Mouse (Mus musculus) thymus, postnatal 0 days (tissue): ENCODE measurements around the gene Lin9. TPM values are rescaled to one million over a fixed set of nuclear protein-coding genes. Genes with fewer than 3 reads are reported as not detected.
"Not testable (repeated sequence)": the region's sequence is repeated elsewhere in the genome, so short reads cannot be mapped to it uniquely, and the experiment has no call there.

Experiments
- DNase-seq: peaks from one replicate; pipeline ENCODE4 v3.0.0-alpha.2; 2015; ENCODE audit warnings: low spot score
- polyA plus RNA-seq: library from polyadenylated mRNA; unstranded; fragments of >200 nt; fragmentation: Nextera tagmentation; extraction: Ambion mirVana; gene quantifications from 2 replicates; pipeline ENCODE4 v1.2.1, GENCODE M21; 2015

The Lin9 gene
- polyA plus RNA-seq = 22.6 and 22.9 TPM in 2 replicates

DNA sequence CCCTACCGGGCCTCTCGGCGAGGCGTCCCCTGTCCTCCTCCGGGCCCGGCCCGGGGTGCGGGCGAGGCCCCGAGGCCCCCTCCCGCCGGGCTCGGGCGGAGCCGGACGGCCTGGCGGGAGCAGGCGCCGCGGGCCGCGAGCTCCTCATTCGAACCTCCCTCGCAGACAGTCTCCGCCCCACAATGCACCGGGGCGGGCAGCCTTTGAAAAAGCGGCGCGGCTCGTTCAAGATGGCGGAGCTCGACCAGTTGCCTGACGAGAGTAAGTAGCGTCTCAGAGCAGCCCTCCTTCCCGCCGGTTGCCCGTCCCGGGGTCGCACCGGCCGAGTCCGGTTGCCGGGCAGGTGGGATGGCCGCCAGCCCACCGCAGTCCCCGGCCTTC is at the start of gene Lin9:
Lin9 (plus strand) TSS at position 14 of the 381 bp plus-strand sequence.
- DNase-seq = peak; percentile 93

DNA sequence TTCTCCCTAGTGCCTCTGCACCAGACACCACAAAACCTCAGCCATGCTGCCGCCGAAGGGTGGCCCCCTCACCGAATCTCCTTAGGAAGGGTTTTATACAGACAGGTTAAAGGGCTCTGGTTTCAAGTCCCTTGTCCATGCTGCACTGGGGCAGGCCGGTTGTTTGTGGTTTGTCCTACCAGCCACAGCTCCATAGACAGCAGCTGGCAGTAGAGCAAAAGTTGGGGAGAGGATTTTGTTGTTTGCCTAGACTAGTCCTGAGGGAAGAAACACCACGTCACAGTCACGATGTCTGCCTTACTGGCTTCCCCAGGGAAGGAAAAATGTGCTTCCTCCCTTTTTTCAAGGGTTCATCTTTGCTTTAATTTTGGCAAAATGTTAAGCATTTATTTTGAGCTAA is 40.4 kb upstream of the Lin9 start:
- no peak for DNase-seq

DNA sequence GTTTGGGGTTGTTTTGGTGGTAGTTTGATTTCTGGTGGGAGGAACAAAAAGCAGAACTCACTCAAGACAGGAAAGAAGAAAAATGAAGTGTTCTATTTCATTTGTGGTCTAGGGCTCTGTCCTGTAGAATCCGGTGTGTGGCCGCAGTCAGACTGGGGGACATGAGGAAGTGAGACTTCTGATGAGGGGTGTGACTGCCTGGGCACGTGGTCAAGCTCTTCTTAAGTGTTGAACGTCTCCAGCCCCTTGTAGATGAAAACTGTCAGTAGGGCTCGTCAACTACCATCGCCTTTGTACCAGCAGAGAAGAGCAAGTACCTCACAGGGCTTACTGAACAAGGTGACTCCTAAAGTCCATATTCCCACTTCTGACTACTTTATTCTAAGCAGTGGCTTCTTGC is 39.1 kb upstream of the Lin9 start:
- DNase-seq = no peak

DNA sequence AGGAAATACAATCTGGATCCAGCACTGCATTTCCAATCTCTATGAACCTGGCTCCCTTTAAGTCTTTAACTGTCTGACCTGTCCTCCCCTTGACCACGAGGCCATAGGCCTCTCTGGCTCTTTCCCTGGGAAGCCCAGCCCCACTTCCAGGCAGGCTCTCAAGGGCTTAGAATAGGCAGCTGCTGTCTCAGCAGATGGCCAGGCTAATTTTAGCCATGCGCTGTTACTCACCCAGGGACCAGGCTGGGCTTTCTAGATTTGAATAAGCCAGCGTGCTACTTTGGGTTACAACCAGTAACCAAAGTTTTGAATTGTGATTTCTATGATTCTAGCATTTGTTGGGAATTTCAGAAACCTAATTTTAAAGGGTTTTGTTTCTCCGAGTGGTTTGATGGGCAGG is 36.4 kb upstream of the Lin9 start:
- DNase-seq = no peak

DNA sequence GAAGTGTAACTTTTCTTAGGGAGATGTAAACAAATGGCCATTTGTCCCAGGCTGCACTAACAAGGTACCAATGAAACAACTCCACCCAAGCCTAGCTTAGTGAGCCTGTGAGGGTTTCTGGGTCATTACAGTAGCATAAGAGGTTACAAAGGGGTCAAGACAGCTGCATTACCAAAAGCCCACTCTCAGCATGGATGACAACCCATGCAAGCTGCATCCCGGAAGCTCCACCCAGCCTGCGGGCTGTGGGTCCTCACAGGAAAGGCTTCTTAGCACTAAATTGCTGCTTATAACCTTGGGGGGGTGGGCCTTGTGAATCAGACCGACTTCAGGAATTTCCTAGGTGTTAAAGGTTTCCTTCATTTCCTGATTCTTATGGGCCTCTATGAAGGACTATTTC is 34.8 kb upstream of the Lin9 start:
- DNase-seq = no peak

DNA sequence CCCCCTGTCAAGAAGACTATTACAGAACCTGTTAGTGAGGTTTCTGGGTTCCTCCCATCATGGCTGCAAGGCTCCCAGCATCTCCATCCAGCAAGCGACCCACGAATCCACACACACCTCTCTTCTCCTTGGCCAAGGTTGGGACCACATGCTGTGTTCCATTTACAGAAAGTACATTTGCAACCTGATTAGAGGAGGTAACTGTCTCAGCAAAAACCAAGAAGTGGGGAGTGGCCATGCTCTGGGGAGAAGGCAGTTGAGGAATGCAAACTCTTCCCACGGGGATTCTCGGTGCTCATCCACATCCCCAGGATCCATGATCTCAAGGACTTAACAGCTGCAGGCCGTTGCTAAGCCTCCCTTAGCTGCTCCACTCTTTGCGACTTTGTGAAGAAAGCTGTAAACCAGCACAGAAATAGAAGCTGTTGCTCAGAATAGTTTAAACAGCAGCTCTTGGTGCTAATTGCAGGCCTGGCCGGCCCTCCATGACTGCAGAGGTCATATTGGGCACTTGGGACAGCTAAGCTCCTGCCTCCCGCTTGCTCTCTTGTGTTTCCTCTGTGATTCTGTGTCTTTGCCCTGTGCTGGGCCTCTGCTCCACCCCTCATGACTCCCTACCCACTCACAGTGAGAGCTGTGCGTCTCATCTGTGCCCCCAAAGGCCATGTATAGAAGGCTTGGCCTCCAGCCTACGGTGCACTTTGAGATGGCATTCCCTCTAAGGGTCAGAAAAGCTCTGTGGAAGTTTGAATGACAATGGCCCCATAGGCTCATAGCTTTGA is 34.0 kb upstream of the Lin9 start:
- no peak for DNase-seq

DNA sequence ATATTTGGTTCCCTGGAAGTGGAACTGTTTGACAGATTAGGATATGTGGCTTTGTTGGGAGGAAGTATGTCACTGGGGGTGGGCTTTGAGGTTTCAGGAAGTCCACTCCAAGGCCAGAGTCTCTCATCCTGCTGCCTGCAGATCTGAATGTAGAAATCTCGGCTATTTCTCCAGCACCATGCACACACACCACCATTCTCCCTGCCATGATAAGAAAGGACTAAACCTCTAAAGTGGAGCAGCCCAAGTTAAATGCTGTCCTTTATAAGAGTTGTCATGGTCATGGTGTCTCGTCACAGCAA is 33.4 kb upstream of the Lin9 start:
- no peak for DNase-seq

DNA sequence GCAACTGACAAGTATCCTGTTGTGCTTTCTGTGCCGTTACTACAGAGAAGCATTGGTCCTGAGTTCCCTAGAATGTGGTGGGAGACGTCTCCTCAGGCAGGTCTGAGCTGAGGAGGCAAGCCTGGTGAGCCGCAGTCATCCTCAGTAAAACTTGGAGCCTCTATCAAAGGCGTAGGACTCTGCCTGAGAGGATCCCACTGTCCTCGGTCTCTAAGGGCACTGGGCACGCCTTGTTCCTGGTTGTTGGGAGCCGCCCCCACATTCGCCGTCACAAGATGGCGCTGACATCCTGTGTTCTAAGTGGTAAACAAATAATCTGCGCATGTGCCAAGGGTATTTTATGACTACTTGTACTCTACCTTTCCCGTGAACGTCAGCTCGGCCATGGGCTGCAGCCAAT is 29.1 kb upstream of the Lin9 start:
- not testable (repeated sequence) for DNase-seq

DNA sequence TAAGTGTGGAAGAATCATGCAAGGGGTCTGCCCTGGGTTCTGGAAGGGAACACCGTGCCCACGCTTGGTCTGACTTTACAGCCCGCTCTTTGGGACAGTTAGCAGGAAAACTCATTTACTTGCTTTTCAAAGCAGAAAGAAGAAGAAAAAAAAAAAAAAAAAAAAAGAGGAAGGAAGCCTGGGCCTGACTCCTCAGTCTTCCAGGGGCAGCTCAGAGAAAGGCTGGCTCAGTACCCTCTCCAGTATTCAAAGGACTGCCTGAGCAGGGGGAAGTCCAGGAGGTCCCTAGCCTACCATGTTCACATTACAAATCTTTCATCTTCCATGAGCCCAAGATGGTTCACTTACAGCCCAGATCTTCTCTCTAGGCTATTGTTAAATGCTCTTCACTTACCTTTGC is 24.2 kb upstream of the Lin9 start:
- DNase-seq = no peak

DNA sequence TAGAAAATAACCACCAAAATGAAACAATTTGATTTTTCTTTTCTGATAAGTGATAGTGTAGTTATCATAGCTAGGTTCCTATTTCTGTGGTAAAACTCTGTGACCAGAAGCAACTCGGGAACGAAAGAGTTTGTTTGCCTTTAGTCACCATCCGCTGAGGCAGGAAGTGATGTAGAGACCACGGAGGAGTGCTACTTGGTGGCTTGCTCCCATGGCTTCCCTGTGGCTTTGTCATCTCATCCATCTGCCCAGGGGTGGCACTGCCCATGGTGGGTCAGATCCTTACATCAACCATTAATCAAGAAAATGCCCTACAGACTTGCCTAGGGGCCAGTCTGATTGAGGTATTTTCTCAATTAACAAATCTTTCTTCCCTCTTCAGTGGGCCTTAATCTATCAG is 18.6 kb upstream of the Lin9 start:
- DNase-seq = no peak

DNA sequence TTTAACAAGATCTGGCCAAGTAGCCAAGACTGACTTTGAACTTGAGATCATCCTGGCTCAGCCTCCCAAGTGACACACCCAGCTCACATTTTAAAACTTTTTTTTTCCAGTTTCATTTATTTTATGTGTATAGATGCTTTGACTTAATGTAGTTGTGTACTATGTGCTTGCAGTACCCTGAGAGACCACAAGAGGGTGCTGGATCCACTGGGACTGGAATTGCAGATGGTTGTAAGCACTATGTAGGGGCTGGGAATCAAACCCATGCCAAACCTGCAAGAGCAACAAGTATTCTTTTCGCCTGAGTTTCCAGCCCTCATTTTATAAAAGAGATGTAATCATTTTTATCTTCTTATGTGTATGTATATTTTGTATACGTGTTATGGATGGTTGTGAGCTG is 17.0 kb upstream of the Lin9 start:
- DNase-seq = no peak

DNA sequence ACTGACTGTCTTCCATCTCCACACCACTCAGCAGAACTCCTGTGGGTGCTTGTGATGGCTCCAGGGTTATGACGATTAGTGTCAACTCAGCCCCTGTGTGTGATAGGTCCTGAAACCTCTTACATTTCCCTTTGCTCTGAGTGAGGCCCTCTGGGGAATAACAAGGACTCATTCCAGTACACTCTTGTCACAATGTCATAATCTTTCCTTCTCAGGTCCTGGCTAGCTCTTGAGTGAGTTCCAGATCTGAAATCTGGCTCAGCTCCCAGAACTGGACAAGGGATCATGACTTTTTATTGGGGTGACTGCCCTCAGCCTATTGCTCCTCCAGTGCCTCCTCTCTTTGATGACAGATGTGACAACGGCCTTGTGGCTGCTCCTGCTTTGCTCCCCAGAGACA is 14.8 kb upstream of the Lin9 start:
- DNase-seq = no peak

DNA sequence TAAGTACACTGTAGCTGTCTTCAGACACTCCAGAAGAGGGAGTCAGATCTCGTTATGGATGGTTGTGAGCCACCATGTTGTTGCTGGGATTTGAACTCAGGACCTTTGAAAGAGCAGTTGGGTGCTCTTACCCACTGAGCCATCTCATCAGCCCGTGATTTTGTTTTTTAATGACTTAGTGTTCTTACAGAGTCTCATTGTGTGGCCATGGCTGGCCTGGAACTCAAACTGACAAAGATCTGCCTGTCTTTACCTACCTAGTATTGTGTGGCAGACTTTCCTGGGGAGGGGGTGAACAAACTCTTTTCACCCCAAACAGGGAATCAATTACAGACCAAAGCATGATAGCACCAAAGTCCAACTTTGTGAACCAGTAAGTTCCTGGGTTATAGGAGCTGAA is 3.2 kb upstream of the Lin9 start:
- DNase-seq = not testable (repeated sequence)

DNA sequence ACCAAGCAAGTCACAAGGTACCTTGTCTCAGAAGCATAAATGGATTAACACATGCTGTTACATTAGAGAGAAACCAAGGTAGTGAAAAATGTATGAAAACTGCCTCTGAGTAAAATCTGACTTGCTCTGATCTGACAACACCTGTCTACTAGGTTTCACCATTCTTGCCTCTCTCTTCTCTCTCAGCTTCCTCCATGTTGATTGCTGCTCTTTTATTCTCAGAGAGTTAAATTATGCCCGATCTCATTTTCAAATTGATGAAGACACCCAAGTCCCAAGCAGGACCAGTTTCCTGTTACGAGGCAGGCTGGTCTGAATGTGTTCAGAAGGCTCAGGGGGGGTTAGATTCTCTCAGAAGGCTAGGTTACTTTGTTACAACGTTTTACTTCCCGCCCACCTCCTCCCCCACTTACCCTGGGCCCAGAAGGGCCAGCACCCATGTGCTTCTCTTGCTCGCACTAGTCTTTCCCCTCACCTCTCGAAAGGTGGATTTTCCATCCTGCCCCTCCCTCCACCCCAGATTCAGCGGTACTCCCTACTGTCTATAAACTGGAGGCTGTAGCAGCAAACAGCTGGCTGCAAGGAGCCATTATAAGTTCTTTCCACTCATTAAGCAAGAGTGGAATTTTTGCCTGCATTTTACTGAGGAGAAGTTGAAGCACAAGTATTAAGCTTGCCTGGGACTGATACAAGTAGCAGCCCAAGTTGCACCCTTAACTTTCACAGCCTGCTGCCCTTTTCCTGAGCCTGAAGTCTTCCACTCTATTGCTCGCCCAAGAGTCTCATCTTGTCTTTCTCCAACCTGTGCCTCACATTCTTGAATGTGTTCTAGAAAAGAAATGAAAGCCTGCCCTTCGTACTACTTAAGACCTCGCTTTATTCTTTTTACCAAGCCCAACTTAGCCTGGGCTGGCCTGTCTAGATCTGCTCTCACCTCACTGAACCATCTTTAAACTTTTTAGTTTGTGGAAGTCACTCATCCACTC is 1.2 kb upstream of the Lin9 start:
- DNase-seq = peak; percentile 14

DNA sequence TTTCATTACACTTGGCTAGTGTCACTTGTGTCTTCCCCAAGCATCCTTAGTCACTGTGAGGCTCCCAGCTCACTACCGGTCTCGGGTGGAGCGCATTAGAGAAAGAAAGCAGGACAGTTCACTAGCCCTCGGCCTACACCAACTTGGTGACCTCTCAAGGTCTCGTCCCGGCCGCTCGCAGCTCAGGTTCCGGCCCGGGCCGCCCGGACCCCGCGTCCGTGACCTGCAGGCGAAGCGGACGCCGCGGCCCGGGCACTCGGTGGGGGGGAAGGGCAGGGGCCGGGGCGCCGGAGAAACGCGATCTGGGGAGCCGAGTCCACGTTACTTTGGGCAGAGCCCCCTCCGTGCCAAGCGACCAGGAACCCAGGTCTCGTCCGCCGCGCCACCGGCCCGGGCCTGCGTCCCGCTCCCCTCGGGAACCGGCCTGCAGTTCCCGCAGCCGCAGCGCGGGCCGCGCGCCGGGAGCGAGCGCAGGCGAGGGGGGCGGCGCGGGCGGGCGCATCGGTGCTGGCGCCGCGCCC is 285 bp upstream of the Lin9 start:
- DNase-seq = no peak

DNA sequence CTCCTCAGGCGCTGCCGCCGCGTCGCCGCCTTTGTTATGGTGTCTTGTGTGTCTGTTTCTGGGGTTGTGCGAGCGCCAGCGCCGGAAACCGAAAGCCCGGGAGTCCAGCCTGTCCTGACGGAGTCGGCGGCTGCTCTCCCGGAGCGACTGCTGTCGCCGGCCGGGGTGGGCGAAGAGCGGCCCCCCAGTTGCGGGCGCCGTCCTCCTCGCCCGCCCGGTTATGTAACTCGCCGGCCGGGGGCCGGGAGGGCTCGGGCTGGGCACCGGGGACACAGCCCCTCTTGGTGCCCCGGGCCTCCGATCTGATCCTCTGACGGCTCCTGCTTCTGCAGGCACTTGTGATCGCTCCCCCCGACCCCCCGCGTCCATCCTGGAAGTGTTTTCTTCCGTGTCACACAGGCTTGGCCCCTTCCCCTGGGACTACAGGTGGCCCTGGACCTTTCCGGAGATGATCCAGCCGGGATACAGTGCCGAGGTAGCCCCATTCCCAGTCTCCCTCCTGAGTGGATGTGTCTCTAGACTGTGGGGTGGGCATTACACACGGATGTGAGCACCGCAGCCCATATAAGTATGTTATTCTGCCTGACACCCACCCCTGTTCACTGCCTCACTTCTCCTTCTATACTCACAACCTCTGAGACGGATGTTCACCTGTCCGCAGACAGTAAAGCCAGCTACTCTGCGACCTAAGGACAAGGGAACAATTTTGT is 723 bp downstream of the Lin9 start:
- no peak for DNase-seq

DNA sequence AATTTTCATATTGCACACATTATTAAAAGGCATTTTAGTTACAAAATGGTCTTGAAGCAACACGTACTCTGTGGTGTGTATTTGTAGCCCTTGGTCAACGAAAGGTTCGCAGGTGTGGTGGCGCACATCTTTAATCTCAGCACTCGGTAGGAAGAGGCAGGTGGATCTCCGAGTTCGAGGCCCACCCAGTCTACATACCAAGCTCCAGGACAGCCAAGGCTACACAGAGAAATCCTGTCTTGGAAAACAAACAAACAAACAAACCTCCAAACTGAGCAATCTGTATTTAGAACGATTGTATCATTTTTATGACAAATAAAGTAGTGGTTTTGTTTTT is 1.2 kb downstream of the Lin9 start:
- DNase-seq = peak; percentile 21

DNA sequence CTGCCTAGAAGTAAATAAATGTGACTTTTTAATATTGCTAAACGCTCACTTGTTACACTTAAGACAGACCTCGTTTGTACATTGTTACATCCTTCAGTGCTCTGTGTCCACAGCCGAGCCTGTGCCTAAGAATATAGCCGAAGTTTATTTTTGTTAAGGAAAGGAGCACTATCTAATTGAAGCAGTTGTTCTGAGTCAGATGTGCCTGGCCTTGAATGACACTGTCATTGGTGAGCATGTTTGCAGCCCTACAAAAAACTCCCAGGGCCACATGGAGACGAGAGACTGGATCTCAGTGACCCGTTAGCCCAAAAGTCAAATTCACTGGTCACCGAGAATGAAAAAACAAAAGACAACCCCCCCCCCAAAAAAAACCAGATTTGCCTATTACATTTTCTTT is 50.3 kb downstream of the Lin9 start:
- DNase-seq = no peak

DNA sequence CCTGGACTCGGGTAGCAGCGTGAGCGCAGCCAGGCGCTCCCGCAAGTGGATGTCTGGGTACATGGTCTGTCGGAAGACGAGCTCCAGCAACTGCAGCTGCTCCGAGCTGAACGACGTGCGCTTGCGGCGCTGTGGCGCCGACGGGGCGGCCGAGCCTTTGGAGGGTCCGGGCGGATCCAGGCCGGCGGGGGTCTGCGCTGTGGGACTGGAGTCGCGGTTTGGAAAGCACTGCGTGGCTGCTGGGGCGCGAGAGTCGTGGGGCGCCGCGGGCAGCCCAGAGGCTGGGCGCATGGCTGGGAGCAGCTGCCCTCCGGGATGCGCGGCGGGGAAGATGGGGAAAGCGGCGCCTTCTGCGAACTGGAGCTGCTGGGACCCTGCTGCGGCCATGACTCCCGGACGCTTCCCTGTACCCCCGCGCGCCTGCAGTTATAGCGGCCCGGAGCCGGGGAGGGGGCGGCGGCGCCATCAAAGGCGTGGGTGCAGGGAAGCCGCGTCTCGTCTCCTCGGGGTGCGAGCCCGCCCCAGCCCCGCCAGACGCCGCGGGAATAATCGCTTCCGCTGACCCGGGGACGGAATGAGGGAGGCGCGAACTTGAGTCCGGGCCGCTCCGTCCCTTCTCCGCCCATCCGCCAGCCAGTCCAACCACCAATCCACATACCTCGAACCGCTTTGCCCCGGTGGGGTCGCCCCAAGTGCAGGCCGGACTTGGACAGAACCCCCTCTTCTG is 55.8 kb downstream of the Lin9 start, which contains the start of gene Mixl1:
Mixl1 (minus strand) TSS at position 409 of the 727 bp plus-strand sequence.
- DNase-seq = peak; percentile 52

DNA sequence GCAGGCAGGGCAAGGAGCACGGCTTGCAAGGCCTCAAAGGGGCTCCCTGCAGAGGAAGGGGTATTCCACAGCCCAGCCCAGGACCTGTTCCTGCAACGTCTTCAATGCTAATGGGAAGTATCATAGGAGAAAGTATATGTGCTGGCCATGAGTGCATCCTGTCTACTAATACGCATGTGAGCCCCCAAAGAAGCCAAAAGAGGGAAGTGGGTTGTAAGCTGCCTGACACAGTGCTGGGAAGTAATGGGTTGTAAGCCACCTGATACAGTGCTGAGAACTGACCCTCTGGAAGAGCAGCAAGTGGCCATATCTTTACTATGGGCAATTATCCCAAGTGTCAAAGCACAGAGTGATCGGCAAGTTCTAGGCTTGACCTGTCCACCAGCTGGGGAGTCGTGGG is 57.1 kb downstream of the Lin9 start:
- DNase-seq = no peak

DNA sequence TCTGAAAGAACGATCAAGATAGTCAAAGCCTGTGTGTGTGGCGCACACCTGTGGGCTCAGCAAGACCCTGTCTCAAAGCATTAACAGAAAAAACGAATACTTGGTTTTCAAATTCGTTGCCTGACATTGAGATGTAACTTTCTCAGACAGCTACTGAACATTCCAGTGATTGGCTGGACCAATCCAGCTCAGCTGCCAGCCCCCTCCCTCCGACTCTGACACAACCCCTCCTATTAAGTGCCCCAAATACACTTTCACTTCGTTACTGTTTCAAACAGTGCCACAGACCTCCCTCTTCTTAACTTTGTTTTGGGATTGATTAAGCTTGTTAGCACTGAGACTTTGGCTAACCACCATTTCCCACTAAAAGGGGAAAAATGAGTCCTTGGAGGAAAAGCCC is 62.5 kb downstream of the Lin9 start:
- peak; percentile 58 for DNase-seq
